Mouse (Mus musculus) brain, embryonic 18.5 days (tissue): ENCODE measurements around the gene Hs6st3.

Source experiments
- DNase-seq: peaks from one replicate; pipeline ENCODE4 v3.0.0-alpha.2; 2012; ENCODE audit warnings: low read depth, low spot score

Hs6st3 gene

DNA sequence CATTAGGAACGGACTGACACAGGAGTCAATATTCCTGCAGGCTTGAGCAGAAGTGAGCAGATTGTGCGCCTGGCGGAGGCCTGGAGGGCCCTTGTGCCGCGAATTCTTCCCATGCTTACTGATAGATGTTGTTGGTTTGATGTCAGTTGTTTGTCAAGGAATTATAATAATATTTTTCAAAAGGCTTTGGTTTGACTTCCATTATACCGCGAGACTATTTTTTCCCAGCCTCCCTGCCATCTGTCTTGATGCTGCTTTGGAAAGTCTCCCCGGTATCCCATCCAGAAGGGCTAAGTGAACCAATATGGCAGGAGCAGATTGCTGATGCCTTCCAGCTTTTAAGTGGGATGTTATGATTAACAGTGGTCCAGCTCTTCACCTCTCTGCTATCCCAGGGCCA lies 651.3 kb downstream of the Hs6st3 start:
- peak; percentile 39 for DNase-seq

DNA sequence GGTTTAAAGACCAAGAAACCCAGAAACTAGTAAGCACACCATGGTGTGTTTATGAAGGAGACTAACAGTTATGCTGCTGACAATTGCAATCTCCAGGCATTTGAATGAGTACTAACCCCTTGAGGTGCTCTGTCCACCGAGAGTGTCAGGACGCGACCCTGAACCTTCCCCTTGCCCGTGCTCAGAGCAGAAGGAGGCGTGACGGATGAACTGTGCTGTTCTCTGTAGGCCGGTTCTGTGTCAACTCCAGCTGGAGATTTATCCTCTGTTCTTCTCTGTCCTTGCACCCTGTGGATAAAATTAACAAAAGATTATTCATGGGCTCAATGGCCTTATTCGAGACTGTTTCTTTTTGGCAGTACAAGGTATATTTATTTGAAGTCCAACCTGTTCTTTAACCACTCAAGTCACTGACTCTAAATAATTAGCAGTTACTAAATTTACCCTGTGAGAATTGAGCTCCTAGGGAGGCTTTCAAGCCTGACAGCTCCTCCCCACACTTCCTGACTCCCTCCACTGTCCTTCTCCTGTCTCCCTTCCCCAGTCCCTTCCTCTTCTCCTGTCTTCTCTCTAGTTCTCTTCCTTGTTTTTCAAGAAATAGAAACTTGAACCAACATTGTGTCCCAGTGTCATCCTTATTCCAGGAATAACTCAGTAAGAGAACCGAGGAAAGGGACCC lies 659.2 kb downstream of the Hs6st3 start:
- DNase-seq = no peak

DNA sequence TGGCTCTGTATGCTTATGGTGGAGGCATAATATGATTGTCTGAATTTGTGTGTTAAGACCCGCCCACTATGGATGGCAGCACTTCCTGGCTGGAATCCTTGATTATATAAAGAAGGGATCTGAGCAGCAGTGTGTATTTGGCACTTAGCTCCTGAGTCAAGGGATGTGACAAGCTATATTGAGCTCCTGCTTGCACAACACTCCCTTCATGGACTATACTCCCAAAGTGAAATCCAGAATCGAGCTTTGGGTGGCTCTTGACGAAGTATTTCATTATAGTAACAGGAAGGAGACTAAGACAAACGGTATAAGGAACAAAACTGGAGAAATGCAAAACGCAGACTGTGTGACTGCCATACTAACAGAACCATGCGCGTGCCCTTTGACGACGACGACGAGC lies 660.4 kb downstream of the Hs6st3 start:
- DNase-seq = no peak

DNA sequence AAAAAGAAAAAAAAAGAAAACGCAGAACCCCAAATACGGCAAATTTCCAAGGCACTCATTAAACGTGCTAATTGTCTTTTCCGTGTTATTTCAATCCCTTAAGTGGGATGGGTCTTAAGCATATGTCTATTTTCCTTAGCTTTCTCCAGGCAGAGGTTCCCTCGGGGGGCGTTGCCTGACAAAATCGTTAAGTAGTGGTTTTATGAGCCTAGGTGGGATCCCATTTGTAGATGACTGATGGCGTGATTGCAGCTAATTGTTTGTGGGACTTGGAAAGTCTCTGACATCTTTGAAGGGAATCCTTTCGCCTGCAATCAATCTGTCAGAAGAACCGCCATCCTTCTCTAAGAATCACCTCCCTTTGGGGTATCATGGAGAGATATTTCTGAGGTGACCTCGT lies 662.7 kb downstream of the Hs6st3 start:
- DNase-seq = no peak

DNA sequence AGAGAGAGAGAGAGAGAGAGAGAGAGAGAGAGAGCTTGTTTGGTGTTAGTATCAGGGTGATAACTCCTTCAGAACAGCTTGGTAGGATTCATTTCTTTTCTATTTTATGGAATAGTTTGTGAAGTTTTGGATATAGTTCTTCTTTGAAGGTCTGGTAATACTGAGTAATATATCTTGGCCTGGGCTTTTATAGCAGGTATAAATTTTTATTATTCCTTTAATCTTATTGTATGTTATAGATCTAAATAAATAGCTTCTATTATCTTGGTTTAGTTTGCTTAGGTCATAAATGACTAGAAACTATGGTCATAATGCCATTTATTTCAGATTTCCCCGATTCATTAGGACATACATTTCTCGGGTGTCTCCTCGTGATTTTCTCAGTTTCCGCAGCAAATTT lies 675.8 kb downstream of the Hs6st3 start:
- DNase-seq = no peak

DNA sequence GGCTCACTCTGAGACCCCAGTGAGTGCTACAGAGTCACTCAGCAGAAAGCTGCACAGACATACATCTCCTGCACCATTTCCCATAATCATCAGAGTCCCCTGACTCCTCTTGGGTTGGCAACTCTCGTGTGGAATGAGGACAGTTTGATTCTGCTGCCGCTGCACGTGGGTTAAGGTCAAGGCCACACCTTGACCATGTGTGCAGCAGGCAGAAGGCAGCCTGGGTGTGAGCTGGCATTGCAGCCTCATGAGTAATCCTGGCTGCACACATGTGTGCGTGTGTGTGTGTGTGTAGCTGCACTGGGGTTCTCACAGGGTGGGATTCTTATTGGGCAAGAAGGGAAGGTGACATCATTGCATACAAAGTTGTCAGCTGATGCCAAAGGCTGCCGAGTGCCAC lies 677.5 kb downstream of the Hs6st3 start:
- no peak for DNase-seq

DNA sequence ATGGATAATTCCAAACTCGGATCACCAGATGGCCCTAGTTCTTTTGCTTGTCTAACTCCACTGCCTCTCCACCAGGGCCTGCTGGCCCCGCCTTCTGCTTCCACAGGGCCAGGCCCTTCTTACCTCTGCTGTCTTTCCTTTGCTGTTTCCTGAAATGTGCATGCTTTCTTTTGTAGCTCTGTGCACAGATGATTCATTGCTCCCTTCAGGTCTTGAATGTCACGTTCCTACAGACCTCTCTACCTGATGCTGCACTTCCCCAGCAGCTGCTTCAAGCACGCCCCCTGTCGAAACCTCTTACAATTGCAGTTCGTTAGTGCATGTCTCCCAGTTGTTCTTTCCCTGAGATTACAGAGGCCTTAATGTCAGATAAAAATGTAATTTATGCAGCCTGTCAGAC lies 682.4 kb downstream of the Hs6st3 start:
- DNase-seq = no peak

DNA sequence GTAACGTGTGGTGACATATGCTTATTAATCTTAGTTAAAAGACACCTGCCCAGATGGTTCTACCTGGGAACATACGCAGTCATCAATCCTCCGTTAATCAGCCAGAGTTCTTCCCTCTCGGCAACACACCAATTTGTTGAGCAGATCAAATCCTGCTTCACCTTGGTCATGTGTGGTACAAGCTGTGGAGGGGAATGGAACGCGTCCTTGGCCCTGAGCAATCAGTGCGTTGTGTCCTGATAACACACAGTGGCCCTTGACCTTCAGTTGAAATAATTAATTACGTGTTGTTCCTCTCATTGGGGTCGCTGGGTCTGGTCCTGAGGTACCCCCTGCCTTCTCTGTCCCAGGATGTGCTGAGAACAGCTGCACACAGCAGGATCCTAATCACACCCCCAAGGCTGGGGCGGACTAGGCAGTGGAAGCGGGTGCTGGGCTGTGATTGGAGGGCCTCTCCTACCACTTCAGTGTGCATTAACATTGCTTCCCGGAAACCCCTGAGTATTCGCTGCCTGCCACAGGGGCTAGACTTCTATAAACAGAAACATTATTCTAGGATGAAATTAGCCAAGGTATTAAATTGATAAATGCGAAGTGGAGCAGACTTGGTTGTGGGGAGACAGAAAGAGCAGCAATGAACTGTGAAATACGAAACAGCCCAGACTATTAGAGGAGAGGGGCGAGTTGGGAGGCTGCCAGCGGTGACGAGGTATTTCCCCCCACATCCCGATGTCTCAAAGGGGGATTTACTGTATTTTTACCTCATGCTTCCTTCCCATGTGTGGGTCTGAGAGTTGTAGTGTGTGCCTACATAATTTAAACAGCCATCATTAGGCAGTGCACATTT lies 693.2 kb downstream of the Hs6st3 start:
- DNase-seq = no peak

DNA sequence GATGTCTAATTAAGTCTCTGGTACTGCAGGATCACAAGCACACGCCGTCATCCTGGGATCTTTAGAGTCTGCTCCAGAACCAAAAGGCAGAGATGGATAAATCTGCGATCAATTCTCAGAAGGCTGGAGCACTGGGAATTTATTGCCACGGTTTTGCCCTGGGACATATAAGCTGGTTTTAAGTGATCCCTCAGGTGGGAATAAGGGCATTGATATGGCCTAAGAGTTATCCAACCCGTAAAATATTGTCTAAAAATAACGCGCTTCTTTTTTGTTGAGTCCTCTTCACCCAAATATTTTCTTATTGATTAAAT lies 693.8 kb downstream of the Hs6st3 start:
- no peak for DNase-seq

DNA sequence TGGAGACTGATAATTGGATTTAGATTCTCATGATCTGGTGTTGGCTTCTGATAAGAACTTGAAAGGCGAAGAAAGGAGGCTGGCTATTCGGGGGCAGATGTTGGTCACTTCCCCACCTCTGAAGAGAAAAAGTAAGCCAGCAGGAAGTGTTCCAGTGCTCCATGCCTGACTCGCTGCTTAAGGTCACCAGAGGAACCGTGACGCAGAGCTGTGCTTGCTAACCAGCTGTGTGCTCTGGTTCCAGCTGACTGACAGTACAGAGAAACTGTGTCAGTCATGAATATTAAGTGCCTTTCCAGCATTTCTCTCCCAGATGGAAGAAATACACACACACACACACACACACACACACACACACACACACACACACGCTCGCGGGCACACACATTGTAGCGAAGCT lies 694.8 kb downstream of the Hs6st3 start:
- no peak for DNase-seq

DNA sequence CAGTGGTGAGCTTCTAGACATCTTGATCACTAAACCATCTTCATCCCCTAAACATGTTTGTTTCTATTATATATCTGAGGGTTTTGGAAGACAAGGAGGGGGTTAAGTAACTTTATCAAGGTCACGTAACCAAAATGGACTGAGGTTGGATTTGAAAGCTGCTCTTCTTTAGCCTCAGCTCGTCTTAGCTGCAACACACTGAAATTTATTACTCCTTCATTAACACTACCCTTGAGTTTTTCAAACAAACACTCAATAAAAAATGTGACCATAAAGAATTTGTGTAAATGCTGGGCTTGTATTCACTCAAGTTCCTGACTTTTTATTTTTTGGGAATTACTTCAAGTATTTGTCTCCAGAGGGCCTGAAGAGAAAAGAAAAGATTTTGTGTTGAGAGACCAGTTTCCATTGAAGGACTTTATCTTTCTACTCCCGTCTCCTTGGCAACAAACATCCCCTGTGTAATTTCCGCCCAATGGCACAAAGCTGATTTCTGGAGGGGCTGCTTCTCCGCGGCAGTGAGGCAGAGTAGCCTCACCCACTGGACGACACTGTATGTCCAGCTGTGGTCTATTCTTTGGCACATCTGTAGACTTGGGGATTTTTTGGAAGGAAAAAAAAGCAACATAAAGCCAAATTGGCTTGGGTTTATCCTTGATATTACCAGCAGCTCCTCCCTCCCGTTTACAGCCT lies 696.0 kb downstream of the Hs6st3 start:
- no peak for DNase-seq

DNA sequence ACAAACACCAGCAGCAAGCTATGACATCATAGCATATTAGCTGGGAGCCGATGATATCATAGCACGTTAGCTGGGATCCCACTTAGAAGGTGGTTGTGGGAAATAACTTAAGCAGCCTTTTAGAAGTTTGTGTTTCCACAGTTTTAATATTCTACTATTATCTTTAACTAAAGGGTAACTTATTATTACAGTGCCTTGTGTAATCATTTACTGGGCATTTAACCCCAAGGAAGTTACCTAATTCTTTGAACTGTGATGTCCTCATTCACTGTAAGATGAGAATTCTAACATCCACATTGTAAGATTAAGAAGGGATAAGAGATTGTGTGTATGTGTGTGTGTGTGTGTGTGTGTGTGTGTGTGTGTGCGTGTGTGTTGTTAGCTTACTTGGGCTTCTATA lies 697.9 kb downstream of the Hs6st3 start:
- no peak for DNase-seq

DNA sequence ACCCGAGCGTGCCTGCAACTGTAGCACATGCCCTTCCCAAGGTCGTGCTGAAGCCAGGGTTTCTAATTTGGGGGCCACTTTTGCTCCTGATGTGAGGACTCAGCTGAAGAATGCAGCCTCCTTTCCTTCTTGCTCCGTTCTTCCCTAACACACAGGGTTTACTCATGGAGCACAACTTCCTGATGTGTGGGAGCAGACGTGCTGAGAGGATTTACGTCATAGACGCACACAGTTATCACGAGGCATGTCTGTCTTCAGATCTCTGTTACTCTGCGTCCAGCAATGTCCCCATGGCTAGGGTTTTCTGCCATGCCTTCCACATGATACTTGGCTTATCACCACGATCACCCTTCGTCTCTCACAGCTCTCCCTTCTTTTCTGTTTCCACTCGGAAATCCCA lies 709.4 kb downstream of the Hs6st3 start:
- no peak for DNase-seq

DNA sequence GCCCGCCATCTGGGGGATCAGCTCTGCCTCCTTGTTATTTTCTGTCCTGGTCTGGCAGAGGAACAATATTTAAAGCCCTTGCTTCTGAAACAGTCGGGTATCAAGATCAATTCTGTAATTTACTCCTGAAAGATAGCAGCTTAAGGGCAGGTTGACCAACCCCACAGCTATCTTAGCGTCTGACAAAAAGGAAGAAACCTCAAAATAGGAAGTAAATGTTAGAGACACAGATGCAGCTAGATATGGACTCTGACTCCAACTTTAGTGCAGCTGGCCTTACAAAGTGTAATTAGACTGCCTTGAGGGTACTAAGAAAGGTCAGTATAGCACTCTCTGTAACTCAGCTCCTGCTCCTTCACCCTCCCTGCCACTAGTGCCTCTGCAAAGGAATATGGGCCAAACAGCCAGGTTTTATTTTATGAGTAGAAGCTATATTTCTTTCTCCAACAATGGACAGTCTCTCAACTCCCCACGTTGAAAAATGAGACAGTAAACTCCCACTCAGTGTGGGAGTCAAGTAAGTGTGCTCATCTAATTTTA lies 710.7 kb downstream of the Hs6st3 start:
- DNase-seq = no peak

DNA sequence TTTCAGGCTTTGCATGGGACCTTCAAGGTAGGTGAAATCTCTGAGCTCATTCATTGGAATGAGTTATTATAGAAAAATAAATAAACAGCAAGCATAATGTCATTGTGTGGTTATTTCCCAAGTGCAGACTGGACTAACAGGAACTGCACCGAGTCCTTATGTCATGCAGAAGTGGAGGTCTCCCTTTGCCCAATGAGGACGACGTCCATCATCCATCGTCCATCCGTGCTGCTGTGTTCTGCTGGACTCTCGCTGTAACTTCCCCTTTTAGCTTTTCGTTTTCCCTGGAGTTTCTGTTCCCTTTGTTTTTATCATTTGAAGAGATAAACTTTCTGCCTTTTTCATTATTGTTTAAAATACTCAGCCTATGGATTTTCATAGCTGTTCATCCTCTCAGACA lies 711.2 kb downstream of the Hs6st3 start:
- DNase-seq = no peak

DNA sequence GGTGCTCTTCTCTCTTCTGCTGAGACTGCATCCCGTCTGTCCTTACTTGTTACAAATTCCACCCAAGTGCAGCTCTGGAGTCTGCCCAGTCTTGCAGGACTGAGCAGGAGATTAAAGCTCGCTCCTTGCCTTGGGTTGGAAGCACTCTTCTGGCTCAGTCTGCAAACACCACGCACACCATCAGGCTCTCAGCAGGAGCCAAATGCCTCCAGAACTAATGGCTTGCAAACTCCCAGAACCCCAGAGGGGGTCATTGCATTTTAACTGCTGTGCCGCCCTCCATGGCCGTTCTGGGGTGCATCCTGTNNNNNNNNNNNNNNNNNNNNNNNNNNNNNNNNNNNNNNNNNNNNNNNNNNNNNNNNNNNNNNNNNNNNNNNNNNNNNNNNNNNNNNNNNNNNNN lies 714.0 kb downstream of the Hs6st3 start:
- DNase-seq = no peak

DNA sequence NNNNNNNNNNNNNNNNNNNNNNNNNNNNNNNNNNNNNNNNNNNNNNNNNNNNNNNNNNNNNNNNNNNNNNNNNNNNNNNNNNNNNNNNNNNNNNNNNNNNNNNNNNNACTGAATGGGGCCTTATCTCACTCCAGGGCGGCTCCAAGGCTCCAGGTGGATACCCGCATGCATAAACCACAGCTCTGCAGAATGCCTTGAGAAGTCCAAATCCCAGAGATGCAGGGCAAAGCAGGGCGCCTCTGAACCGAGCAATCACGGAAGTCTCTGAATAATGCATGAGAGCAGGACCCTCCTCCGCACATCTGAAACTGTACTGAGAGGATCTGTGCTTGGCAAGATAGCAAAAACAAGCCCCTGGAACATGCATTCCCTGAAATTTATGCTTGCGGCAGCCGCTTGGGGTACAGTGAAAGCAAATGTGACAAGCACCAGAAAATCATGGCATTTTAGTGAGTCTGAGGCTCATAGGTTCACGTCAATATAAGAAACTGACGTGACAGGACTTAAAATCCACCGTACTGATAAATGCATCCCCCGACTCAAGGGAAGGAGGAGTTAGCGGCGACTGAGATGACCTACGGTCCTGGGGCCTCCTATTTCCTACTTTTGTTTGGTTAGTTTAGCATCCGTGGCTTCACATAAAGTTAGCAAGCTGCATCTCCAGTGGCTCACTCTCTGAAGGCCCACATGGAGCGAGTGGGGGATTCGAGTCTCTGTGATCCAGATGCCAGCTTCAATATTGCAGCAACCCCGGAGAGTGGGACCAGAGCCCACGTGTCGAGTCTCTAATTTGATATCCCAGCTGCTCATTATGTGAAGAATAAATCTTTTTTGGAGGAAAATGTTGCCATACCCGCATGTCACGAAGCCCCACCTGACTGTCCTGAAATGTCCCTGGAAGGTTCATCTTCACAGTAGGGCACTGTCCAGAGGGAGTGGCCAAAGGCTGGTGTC lies 719.5 kb downstream of the Hs6st3 start:
- no peak for DNase-seq

DNA sequence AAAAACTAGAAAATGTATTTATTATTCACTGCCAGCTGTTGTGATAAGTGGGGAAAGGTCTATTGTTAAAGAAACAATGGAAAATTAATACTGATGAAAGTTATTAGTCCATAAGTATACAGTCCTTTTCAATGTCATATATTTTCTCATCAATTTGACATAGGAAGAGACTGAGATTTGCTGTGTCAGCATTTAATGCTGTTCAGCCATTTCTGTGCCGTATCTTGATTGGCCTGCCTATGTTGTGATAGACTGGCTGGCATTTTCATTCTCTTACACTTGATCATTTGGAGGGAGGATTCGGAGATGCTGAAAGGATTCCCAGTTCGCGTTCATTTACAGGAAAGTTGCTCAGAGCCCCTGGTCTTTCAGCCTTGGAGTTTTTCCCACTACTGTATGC lies 735.5 kb downstream of the Hs6st3 start:
- DNase-seq = no peak

DNA sequence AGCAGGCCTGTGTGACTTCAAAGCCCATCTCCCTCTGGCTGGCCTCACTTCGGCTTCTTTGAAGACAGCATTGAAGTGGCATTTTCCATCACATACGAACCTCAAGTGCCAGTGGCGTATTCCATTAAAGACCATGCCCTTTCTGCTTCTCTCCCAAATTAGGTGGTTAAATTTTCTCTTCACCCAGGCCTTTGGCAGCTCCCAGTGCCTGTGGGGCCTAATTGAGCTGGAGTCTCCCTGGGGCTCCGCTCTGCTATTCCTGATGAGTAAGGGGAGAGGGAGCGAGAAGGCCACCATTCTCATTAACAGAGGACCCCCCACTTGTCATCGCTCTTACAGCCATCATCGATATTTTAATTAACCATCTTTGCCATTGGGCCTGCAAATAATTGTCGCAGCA lies 754.8 kb downstream of the Hs6st3 start:
- no peak for DNase-seq

DNA sequence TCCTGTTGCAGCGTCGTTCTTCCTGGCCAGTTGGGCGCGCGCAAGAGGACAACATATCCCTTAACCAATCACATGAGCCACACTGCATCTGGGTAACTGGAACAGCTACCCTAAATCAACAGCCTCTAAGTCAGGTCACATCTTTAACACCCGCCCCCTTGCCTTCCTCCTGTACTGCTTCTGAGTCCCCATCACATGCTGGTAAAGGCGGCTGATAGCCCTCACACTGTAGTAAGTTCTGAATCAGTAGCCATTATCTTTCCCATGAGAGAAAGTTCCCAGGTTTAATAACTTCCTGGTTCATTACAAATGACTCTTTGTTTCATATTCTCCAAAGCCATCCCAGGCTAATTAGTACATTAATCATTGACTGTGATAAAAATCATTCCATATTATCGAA lies 757.0 kb downstream of the Hs6st3 start:
- DNase-seq = no peak

DNA sequence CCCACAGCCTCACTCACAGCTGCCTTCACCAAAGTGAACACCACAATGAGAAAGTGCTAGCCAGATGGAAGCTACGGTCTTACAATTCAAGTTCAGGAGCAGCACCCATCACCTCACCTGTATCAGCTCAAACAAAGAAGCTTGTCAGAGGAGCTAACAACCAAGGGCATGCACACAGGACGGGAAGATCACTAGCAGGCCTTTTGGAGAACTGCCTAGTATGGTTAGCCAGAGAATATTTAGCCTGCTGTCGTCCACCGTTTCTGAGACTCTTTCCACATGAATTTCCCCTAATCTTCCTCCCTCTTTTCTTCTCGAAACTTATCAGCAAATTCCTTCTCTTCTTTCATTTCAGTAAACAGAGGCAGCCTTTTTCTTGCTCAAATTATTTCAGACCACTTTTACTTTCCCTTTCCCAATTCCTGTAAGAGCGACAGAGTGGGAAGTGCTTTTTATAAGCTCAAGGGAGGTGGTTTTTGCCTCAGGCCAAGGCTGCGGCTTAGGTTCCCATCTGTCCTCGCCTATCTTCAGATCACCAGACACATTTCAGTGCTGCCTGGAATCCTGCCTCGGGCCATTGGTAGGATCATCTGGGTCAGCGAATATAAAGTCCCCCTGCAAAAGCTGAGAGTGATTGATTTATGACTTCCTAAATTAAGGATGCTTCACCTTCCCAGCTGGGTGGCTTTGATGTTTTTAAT lies 757.8 kb downstream of the Hs6st3 start:
- DNase-seq = no peak
